Mouse (Mus musculus) urinary bladder, postnatal 0 days (tissue): ENCODE measurements around the gene Gm17078. TPM values are rescaled to one million over a fixed set of nuclear protein-coding genes. Genes with fewer than 3 reads are reported as not detected.

ENCODE experiments used
- polyA plus RNA-seq: library from polyadenylated mRNA; unstranded; fragments of >200 nt; fragmentation: Nextera tagmentation; extraction: Ambion mirVana; gene quantifications from 2 replicates; pipeline ENCODE4 v1.2.1, GENCODE M21; 2015

Gene Gm17078
- polyA plus RNA-seq: not detected in 2 replicates

DNA sequence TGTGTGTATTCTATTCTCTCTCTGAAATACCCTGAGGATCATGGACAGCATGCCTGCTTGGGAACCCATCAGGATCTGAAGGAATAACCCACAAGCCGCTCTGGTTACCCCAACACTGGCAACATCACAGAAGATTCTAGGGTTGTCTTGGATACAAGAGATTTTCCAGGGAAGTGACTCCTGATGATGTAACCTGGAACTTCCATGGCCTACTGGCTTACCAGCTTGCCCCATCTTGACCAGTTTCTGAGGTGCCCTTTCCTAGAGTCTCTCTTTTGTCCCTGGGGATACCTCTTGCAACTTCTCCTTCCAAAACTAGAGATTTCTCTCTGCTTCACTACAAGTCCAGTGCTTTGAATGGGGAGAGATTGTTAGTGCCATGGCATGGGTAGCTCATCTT, at the start of gene Gm17078:
Gene Gm17078, minus strand, starts transcription at position 101 of the 400 bp plus-strand sequence.

DNA sequence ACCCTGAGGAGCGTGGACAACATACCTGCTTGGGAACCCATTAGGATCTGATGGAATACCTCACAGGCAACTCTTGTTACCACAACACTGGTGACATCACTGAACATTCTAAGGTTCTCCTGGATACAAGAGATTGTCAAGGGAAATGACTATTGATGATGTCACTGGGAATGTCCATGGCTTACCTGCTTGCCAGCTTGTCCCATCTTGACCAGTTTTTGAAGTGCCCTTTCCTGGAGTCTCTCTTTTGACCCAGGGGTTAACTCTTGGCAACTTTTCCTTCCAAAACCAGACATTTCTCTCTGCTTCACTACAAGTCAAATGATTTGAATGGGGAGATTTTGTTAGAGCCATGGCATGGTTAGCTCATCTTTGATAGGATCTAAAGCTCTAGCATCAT, 24.5 kb upstream of the Gm17078 start, which contains the start of gene Gm4181:
Gene Gm4181, minus strand, starts transcription at position 101 of the 400 bp plus-strand sequence.

DNA sequence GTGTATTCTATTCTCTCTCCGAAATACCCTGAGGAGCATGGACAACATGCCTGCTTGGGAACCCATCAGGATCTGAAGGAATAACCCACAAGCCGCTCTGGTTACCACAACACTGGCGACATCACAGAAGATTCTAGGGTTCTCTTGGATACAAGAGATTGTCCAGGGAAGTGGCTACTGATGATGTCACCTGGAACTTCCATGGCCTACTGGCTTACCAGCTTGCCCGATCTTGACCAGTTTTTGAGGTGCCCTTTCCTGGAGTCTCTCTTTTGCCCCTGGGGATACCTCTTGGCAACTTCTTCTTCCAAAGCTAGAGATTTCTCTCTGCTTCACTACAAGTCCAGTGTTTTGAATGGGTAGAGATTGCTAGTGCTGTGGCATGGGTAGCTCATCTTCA, 19.1 kb downstream of the Gm17078 start, which contains the start of gene Gm17174:
Gene Gm17174, minus strand, starts transcription at position 101 of the 400 bp plus-strand sequence.

DNA sequence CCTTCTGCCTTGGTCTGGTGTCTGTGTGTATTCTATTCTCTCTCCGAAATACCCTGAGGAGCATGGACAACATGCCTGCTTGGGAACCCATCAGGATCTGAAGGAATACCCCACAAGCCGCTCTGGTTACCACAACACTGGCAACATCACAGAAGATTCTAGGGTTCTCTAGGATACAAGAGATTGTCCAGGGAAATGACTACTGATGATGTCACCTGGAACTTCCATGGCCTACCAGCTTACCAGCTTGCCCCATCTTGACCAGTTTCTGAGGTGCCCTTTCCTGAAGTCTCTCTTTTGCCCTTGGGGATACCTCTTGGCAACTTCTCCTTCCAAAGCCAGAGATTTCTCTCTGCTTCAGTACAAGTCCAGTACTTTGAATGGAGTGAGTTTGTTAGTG, 37.1 kb downstream of the Gm17078 start, which contains the start of gene Gm17175:
Gene Gm17175, minus strand, starts transcription at position 101 of the 400 bp plus-strand sequence.

Other genes with a start within 250 kb of the Gm17078 start
- gene Gm7247, start 249.6 kb downstream of the Gm17078 start, polyA plus RNA-seq: not detected in 2 replicates
- not detected in 2 replicates for gene Vmn2r88, start 200.5 kb downstream of the Gm17078 start, polyA plus RNA-seq
- not detected in 2 replicates for gene Vmn2r89, start 159.5 kb downstream of the Gm17078 start, polyA plus RNA-seq
- 0.23 and 0.41 TPM in 2 replicates for gene Gm5622, start 58.5 kb downstream of the Gm17078 start, polyA plus RNA-seq
- gene Gm17175, start 37.2 kb downstream of the Gm17078 start, polyA plus RNA-seq: not detected in 2 replicates
- gene Gm17174, start 19.2 kb downstream of the Gm17078 start, polyA plus RNA-seq: not detected in 2 replicates
- gene Gm4181, start 24.4 kb upstream of the Gm17078 start, polyA plus RNA-seq: not detected in 2 replicates
- gene Gm17079, start 84.2 kb upstream of the Gm17078 start, polyA plus RNA-seq: not detected in 2 replicates
- gene Gm5800, start 105.9 kb upstream of the Gm17078 start, polyA plus RNA-seq: not detected in 2 replicates
- gene Ang4, start 162.3 kb upstream of the Gm17078 start, polyA plus RNA-seq: not detected in 2 replicates
- not detected in 2 replicates for gene AY358078, start 188.7 kb upstream of the Gm17078 start, polyA plus RNA-seq
- gene Ear6, start 242.4 kb upstream of the Gm17078 start, polyA plus RNA-seq: not detected in 2 replicates